20 mouse cellular contexts compared by ENCODE assay signal in genomic region chr19:33074907-33075306, GRCm38 (mm10).
DNase-seq lines count a peak whose midpoint lies in the region; ATAC-seq and TF ChIP-seq lines count a peak whose summit lies in the region.
"Had no signal": no experiment of that assay in that cellular context is flagged by ENCODE, and none has a peak within 500 bp of the region (broad histone marks: within the 10 kb centered on the region; RNA-seq: fewer than 3 reads in every experiment).

No protein-coding gene starts in this region.

- H3K4me2 ChIP-seq in embryonic facial prominence, embryonic 13.5 days, result no peak overlapping the region
- H3K4me2 ChIP-seq in lung, embryonic 14.5 days, result no peak overlapping the region
- no peak overlapping the region for H3K4me2 ChIP-seq in hindbrain, embryonic 14.5 days (replicated peaks)
- H3K4me2 ChIP-seq: heart, embryonic 15.5 days; limb, embryonic 13.5 days; liver, embryonic 15.5 days; neural tube, embryonic 15.5 days had no signal

- TF ChIP-seq CTCF in lung, embryonic 14.5 days (IDR thresholded peaks at IDR 0.05; ENCODE audit: low read depth), result no peak

- 56% methylated on average over 4 of the region's 4 CpGs for WGBS in embryonic facial prominence, embryonic 13.5 days
- WGBS in embryonic facial prominence, embryonic 10.5 days, result 84% methylated on average over 4 of the region's 4 CpGs
- 30% methylated on average over 4 of the region's 4 CpGs for WGBS in lung, embryonic 14.5 days
- WGBS in hindbrain, embryonic 14.5 days, result 80% methylated on average over 4 of the region's 4 CpGs

- no peak for ATAC-seq in embryonic facial prominence, embryonic 13.5 days (ENCODE audit: insufficient number of reproducible peaks, insufficient read depth, low FRiP score, low TSS enrichment, low read depth)
- no peak for ATAC-seq in lung, embryonic 14.5 days (ENCODE audit: insufficient read depth)
- no peak for ATAC-seq in hindbrain, embryonic 14.5 days (ENCODE audit: low FRiP score)

- intact Hi-C loops in heart, postnatal 10 days (cut with DNase I), result no loop called here
- intact Hi-C loops in heart, postnatal 36 days (cut with DNase I), result loop anchor here (5.0 kb wide), 1 partner anchor 37 kb away; no protein-coding TSS in a partner anchor

- H3K27ac ChIP-seq in embryonic facial prominence, embryonic 13.5 days, result 0 out of 2 replicates have a peak overlapping the region, but pooled peaks have one; percentile 28
- H3K27ac ChIP-seq in embryonic facial prominence, embryonic 10.5 days (replicated peaks), result no peak overlapping the region
- no peak overlapping the region for H3K27ac ChIP-seq in lung, embryonic 14.5 days (ENCODE audit: low read depth)
- H3K27ac ChIP-seq in hindbrain, embryonic 14.5 days, result no peak overlapping the region
- H3K27ac ChIP-seq: heart, embryonic 15.5 days; limb, embryonic 13.5 days; liver, embryonic 15.5 days; neural tube, embryonic 15.5 days had no signal

- DNase-seq in embryonic facial prominence, embryonic 10.5 days (ENCODE audit: low spot score), result no peak
- DNase-seq in heart, postnatal 10 days, result peak; percentile 27 to 28
- no peak for DNase-seq in heart, postnatal 36 days
- DNase-seq in lung, embryonic 14.5 days, result peak; percentile 55
- no peak for DNase-seq in lung, adult 18-20 months
- DNase-seq in skeletal muscle tissue, adult 2 months (ENCODE audit: low read depth, low spot score), result peak; percentile 18
- no peak for DNase-seq in hindbrain, embryonic 14.5 days (ENCODE audit: low spot score)
- DNase-seq: adrenal gland, adult 8-10 months; cerebellum, postnatal 14 days; embryo, embryonic 11 days; gastrocnemius, postnatal 14 days; midbrain, embryonic 14.5 days; thymus, postnatal 14 days had no signal

- H3K9ac ChIP-seq in embryonic facial prominence, embryonic 13.5 days, result no peak overlapping the region
- no peak overlapping the region for H3K9ac ChIP-seq in lung, embryonic 14.5 days
- H3K9ac ChIP-seq in hindbrain, embryonic 14.5 days, result no peak overlapping the region
- H3K9ac ChIP-seq: heart, embryonic 15.5 days; limb, embryonic 13.5 days; liver, embryonic 15.5 days; neural tube, embryonic 15.5 days had no signal

- no peak overlapping the region for H3K4me3 ChIP-seq in embryonic facial prominence, embryonic 13.5 days
- H3K4me3 ChIP-seq in embryonic facial prominence, embryonic 10.5 days, result no peak overlapping the region
- H3K4me3 ChIP-seq in lung, embryonic 14.5 days (ENCODE audit: low read depth, low read length), result no peak overlapping the region
- H3K4me3 ChIP-seq in hindbrain, embryonic 14.5 days (replicated peaks; ENCODE audit: low read length), result no peak overlapping the region
- H3K4me3 ChIP-seq: heart, embryonic 15.5 days; limb, embryonic 13.5 days; liver, embryonic 15.5 days; myocyte; neural tube, embryonic 15.5 days had no signal

- H3K27me3 ChIP-seq in embryonic facial prominence, embryonic 13.5 days, result 0 out of 2 replicates have a peak, but pooled peaks cover 3% of the 10 kb centered on the region
- no peaks in the 10 kb centered on the region for H3K27me3 ChIP-seq in embryonic facial prominence, embryonic 10.5 days (replicated peaks; ENCODE audit: low read depth, poor library complexity, severe bottlenecking)
- no peaks in the 10 kb centered on the region for H3K27me3 ChIP-seq in lung, embryonic 14.5 days (ENCODE audit: insufficient read depth, low read length)
- no peaks in the 10 kb centered on the region for H3K27me3 ChIP-seq in hindbrain, embryonic 14.5 days (ENCODE audit: control insufficient read depth, insufficient read depth, low read length)
- H3K27me3 ChIP-seq: CH12.LX; heart, embryonic 15.5 days; limb, embryonic 13.5 days; liver, embryonic 15.5 days; neural tube, embryonic 15.5 days had no signal

- H3K9me3 ChIP-seq in embryonic facial prominence, embryonic 13.5 days, result no peaks in the 10 kb centered on the region
- no peaks in the 10 kb centered on the region for H3K9me3 ChIP-seq in embryonic facial prominence, embryonic 10.5 days
- no peaks in the 10 kb centered on the region for H3K9me3 ChIP-seq in lung, embryonic 14.5 days (ENCODE audit: low read depth, low read length)
- no peaks in the 10 kb centered on the region for H3K9me3 ChIP-seq in hindbrain, embryonic 14.5 days (ENCODE audit: control insufficient read depth, low read length)
- H3K9me3 ChIP-seq: heart, embryonic 15.5 days; limb, embryonic 13.5 days; liver, embryonic 15.5 days; neural tube, embryonic 15.5 days had no signal

- H3K36me3 ChIP-seq in embryonic facial prominence, embryonic 13.5 days, result no peaks in the 10 kb centered on the region
- H3K36me3 ChIP-seq in embryonic facial prominence, embryonic 10.5 days (replicated peaks), result no peaks in the 10 kb centered on the region
- no peaks in the 10 kb centered on the region for H3K36me3 ChIP-seq in lung, embryonic 14.5 days (ENCODE audit: insufficient read depth)
- no peaks in the 10 kb centered on the region for H3K36me3 ChIP-seq in hindbrain, embryonic 14.5 days (replicated peaks; ENCODE audit: control insufficient read depth, insufficient read depth)
- H3K36me3 ChIP-seq: heart, embryonic 15.5 days; limb, embryonic 13.5 days; liver, embryonic 15.5 days; neural tube, embryonic 15.5 days had no signal

- H3K4me1 ChIP-seq in embryonic facial prominence, embryonic 13.5 days, result peaks cover 12% of the 10 kb centered on the region
- H3K4me1 ChIP-seq in embryonic facial prominence, embryonic 10.5 days, result peaks cover 5% of the 10 kb centered on the region
- no peaks in the 10 kb centered on the region for H3K4me1 ChIP-seq in lung, embryonic 14.5 days (ENCODE audit: insufficient read depth)
- H3K4me1 ChIP-seq in hindbrain, embryonic 14.5 days (replicated peaks; ENCODE audit: control insufficient read depth, insufficient read depth, low read length), result no peaks in the 10 kb centered on the region
- H3K4me1 ChIP-seq: heart, embryonic 15.5 days; liver, embryonic 15.5 days; neural tube, embryonic 15.5 days had no signal

Comparison
In these comparisons a context has a peak if more than half of its experiments do, and no peak if none do; other contexts are left out.
1. DNase-seq: peak in heart, postnatal 10 days (2 of 2), lung, embryonic 14.5 days (single experiment) and skeletal muscle tissue, adult 2 months (single experiment); none in embryonic facial prominence, embryonic 10.5 days (single experiment), heart, postnatal 36 days (0 of 2), lung, adult 18-20 months (0 of 2) and hindbrain, embryonic 14.5 days (single experiment).